8 mouse cellular contexts compared by ENCODE assay signal in genomic region chr2:153347183-153347781, GRCm38 (mm10). TPM values are rescaled to one million over a fixed set of nuclear protein-coding genes. Genes with fewer than 3 reads are reported as not detected.
DNase-seq lines count a peak whose midpoint lies in the region; ATAC-seq lines count a peak whose summit lies in the region.

No protein-coding gene starts in this region.

- no peaks in the 10 kb centered on the region for H3K9me3 ChIP-seq in hindbrain, embryonic 13.5 days

- H3K4me2 ChIP-seq in hindbrain, embryonic 13.5 days: peak overlapping the region; percentile 83

- peak overlapping the region; percentile 95 for H3K9ac ChIP-seq in hindbrain, embryonic 13.5 days

- intact Hi-C loops in heart, postnatal 25 days (cut with DNase I): loop anchor here (5.0 kb wide), 1 partner anchor 95 kb away; no protein-coding TSS in a partner anchor

- peak; percentile 53 for DNase-seq in heart, adult 11 months
- DNase-seq in heart, postnatal 25 days (ENCODE audit: low spot score): no peak
- DNase-seq in T-cell, adult 2 months (ENCODE audit: low spot score): peak; percentile 23
- no peak for DNase-seq in left cerebral cortex, adult 11 months (ENCODE audit: low spot score)
- DNase-seq in urinary bladder, adult 2 months (ENCODE audit: low spot score): no peak
- DNase-seq in urinary bladder, postnatal 36 days (ENCODE audit: low spot score in 2 of 2): no peak

- no peaks in the 10 kb centered on the region for H3K27me3 ChIP-seq in hindbrain, embryonic 13.5 days

- H3K79me2 ChIP-seq in macrophage (ENCODE audit: inconsistent target): peaks cover 56% of the 10 kb centered on the region

- H3K4me1 ChIP-seq in hindbrain, embryonic 13.5 days (replicated peaks): peaks cover 49% of the 10 kb centered on the region

- H3K27ac ChIP-seq in hindbrain, embryonic 13.5 days: peak overlapping the region; percentile 98
- H3K27ac ChIP-seq in macrophage: peak overlapping the region; percentile 76

- H3K36me3 ChIP-seq in hindbrain, embryonic 13.5 days: peaks cover 3% of the 10 kb centered on the region; the same call in 1 of the 2 replicates
- no peaks in the 10 kb centered on the region for H3K36me3 ChIP-seq in macrophage (ENCODE audit: inconsistent target)

- no peak for ATAC-seq in hindbrain, embryonic 13.5 days (ENCODE audit: low FRiP score)

- WGBS in hindbrain, embryonic 13.5 days: 8% methylated on average over 9 of the region's 9 CpGs
- 3% methylated on average over 9 of the region's 9 CpGs for WGBS in macrophage (ENCODE audit: missing documents)

- peak overlapping the region; percentile 88 for H3K4me3 ChIP-seq in hindbrain, embryonic 13.5 days
- H3K4me3 ChIP-seq in macrophage (ENCODE audit: inconsistent target): peak overlapping the region; percentile 82

RNA-seq across cellular contexts. Expression of gene Asxl1, which starts 1.7 kb away (rescaled TPM):
- 10 to 100 TPM; 22.4 to 23.7 TPM for total RNA-seq in heart, postnatal 25 days (2021)
- polyA plus RNA-seq in hindbrain, embryonic 13.5 days (2015; fragmentation: Nextera tagmentation; extraction: Ambion mirVana): 10.2 and 10.4 TPM in 2 replicates
- 100 to 1,000 TPM in 1 of 26 experiments, 10 to 100 TPM in 25; 21.8 to 133 (median 65.1) TPM for total RNA-seq in macrophage (2018; cell fraction: chromatin; rRNA removed)
- total RNA-seq in macrophage (2018; cell fraction: cytosol; rRNA removed): 10 to 100 TPM in 23 of 26 experiments, 1 to 10 TPM in 3; 6.6 to 23.9 (median 15.1) TPM
- total RNA-seq in macrophage (2018; cell fraction: nucleus; rRNA removed): 10 to 100 TPM; 14.0 to 97.8 (median 37.1) TPM
- polyA plus RNA-seq in macrophage (2018): 14.5 to 22.9 TPM (median 17.8 TPM) in 3 replicates
- polyA plus RNA-seq in urinary bladder, adult 2 months (2012; rRNA removed): 14.5 and 19.3 TPM in 2 replicates

RNA-seq across cellular contexts. Expression of gene Kif3b, which starts 56.1 kb away (rescaled TPM):
- total RNA-seq in heart, postnatal 25 days (2021): 1 to 10 TPM; 7.8 to 8.4 TPM
- 16.2 and 16.9 TPM in 2 replicates for polyA plus RNA-seq in hindbrain, embryonic 13.5 days (2015; fragmentation: Nextera tagmentation; extraction: Ambion mirVana)
- 10 to 100 TPM; 10.8 to 64.8 (median 42.6) TPM for total RNA-seq in macrophage (2018; cell fraction: chromatin; rRNA removed)
- 10 to 100 TPM; 23.8 to 62.1 (median 37.7) TPM for total RNA-seq in macrophage (2018; cell fraction: cytosol; rRNA removed)
- total RNA-seq in macrophage (2018; cell fraction: nucleus; rRNA removed): 10 to 100 TPM; 15.8 to 88.5 (median 44.9) TPM
- 28.0 to 32.8 TPM (median 28.4 TPM) in 3 replicates for polyA plus RNA-seq in macrophage (2018)
- 14.5 TPM in 2 replicates for polyA plus RNA-seq in urinary bladder, adult 2 months (2012; rRNA removed)

Comparison
In these comparisons a context has a peak if more than half of its experiments do, and no peak if none do; other contexts are left out.
1. DNase-seq: peak in heart, adult 11 months (single experiment) and T-cell, adult 2 months (single experiment); none in heart, postnatal 25 days (single experiment), left cerebral cortex, adult 11 months (single experiment), urinary bladder, adult 2 months (single experiment) and urinary bladder, postnatal 36 days (0 of 2).